Mouse (Mus musculus): Measurements from ENCODE around the gene Pdzk1ip1. TPM values are rescaled to one million over a fixed set of nuclear protein-coding genes. Genes with fewer than 3 reads are reported as not detected.

The Pdzk1ip1 gene
- polyA plus RNA-seq (2015; fragmentation: Nextera tagmentation; extraction: Ambion mirVana): 25.4 and 25.5 TPM in 2 replicates

GRCm38 (mm10) chr4:115088611-115089338 is at the start of gene Pdzk1ip1:
Gene Pdzk1ip1 (plus strand): TSS chr4:115088708.
- 44% methylated on average over 11 of the region's 11 CpGs for WGBS (ENCODE audit: insufficient replicate concordance)
- Histone ChIP-seq H3K4me2 (peak within 1 kb of the TSS; percentile 89), H3K9me3 (replicated peaks) (no peaks in the 10 kb centered on the region), H3K27ac (replicated peaks) (peak within 1 kb of the TSS; percentile 96), H3K9ac (peak within 1 kb of the TSS; percentile 43), H3K27me3 (0 out of 2 replicates have a peak, but pooled peaks cover 9% of the 10 kb centered on the region), H3K4me3 (replicated peaks) (peak within 1 kb of the TSS; percentile 47), H3K4me1 (replicated peaks) (peaks cover 86% of the 10 kb centered on the region), H3K36me3 (replicated peaks) (no peaks in the 10 kb centered on the region)
- peak; percentile 71 for ATAC-seq (ENCODE audit: insufficient read depth)

- Histone ChIP-seq H3K4me1 (replicated peaks) (peaks cover 40% of the 10 kb centered on the region), H3K4me3 (replicated peaks) (no peak overlapping the region), H3K36me3 (replicated peaks) (peaks cover 44% of the 10 kb centered on the region), H3K9me3 (replicated peaks) (no peaks in the 10 kb centered on the region), H3K4me2 (no peak overlapping the region), H3K27ac (replicated peaks) (no peak overlapping the region), H3K9ac (no peak overlapping the region), H3K27me3 (no peaks in the 10 kb centered on the region)
- WGBS (ENCODE audit: insufficient replicate concordance): 75% methylated on average over 3 of the region's 3 CpGs
- ATAC-seq (ENCODE audit: insufficient read depth): no peak
These were observed 42.9 kb upstream of the Pdzk1ip1 start for GRCm38 (mm10) chr4:115045621-115046020.

GRCm38 (mm10) chr4:115047750-115048149 is 40.8 kb upstream of the Pdzk1ip1 start:
- H3K27ac ChIP-seq (replicated peaks): peak overlapping the region; percentile 86
- H3K9me3 ChIP-seq (replicated peaks): no peaks in the 10 kb centered on the region
- peaks cover 23% of the 10 kb centered on the region for H3K36me3 ChIP-seq (replicated peaks)
- H3K9ac ChIP-seq: peak overlapping the region; percentile 59
- peaks cover 60% of the 10 kb centered on the region for H3K4me1 ChIP-seq (replicated peaks)
- peak; percentile 79 for ATAC-seq (ENCODE audit: insufficient read depth)
- 0 out of 2 replicates have a peak, but pooled peaks cover 10% of the 10 kb centered on the region for H3K27me3 ChIP-seq
- H3K4me3 ChIP-seq (replicated peaks): peak overlapping the region; percentile 45
- WGBS (ENCODE audit: insufficient replicate concordance): 2% methylated on average over 5 of the region's 5 CpGs
- peak overlapping the region; percentile 79 for H3K4me2 ChIP-seq

GRCm38 (mm10) chr4:115048190-115048589 is 40.3 kb upstream of the Pdzk1ip1 start:
- peaks cover 65% of the 10 kb centered on the region for H3K4me1 ChIP-seq (replicated peaks)

GRCm38 (mm10) chr4:115051245-115051644 is 37.3 kb upstream of the Pdzk1ip1 start:
- H3K9ac ChIP-seq: no peak overlapping the region
- peak overlapping the region; percentile 76; the same call in 1 of the 2 replicates for H3K27ac ChIP-seq (replicated peaks)
- no peak for ATAC-seq (ENCODE audit: insufficient read depth)
- no peak overlapping the region for H3K4me3 ChIP-seq (replicated peaks)
- peaks cover 23% of the 10 kb centered on the region; the same call in 1 of the 2 replicates for H3K27me3 ChIP-seq
- no peak overlapping the region for H3K4me2 ChIP-seq
- no peaks in the 10 kb centered on the region for H3K36me3 ChIP-seq (replicated peaks)
- WGBS (ENCODE audit: insufficient replicate concordance): 82% methylated on average over 5 of the region's 5 CpGs
- H3K9me3 ChIP-seq (replicated peaks): no peaks in the 10 kb centered on the region
- peaks cover 92% of the 10 kb centered on the region for H3K4me1 ChIP-seq (replicated peaks)

More at GRCm38 (mm10) chr4:115048190-115048589, 40.3 kb upstream of the Pdzk1ip1 start:
- Histone ChIP-seq H3K9ac (peak overlapping the region; percentile 59), H3K27ac (replicated peaks) (peak overlapping the region; percentile 86), H3K27me3 (0 out of 2 replicates have a peak, but pooled peaks cover 13% of the 10 kb centered on the region), H3K36me3 (replicated peaks) (peaks cover 20% of the 10 kb centered on the region), H3K4me3 (replicated peaks) (peak overlapping the region; percentile 45), H3K4me2 (peak overlapping the region; percentile 79), H3K9me3 (replicated peaks) (no peaks in the 10 kb centered on the region)
- WGBS (ENCODE audit: insufficient replicate concordance): 12% methylated on average over 8 of the region's 8 CpGs
- ATAC-seq (ENCODE audit: insufficient read depth): peak; percentile 89

GRCm38 (mm10) chr4:115052343-115053005 is 36.0 kb upstream of the Pdzk1ip1 start:
- H3K27me3 ChIP-seq: peaks cover 31% of the 10 kb centered on the region; the same call in 1 of the 2 replicates
- peak overlapping the region; percentile 47 for H3K4me3 ChIP-seq (replicated peaks)
- no peak for ATAC-seq (ENCODE audit: insufficient read depth)
- H3K4me2 ChIP-seq: peak overlapping the region; percentile 78
- no peaks in the 10 kb centered on the region for H3K36me3 ChIP-seq (replicated peaks)
- peak overlapping the region; percentile 67 for H3K9ac ChIP-seq
- WGBS (ENCODE audit: insufficient replicate concordance): 5% methylated on average over 36 of the region's 36 CpGs
- H3K4me1 ChIP-seq (replicated peaks): peaks cover 89% of the 10 kb centered on the region
- no peaks in the 10 kb centered on the region for H3K9me3 ChIP-seq (replicated peaks)
- peak overlapping the region; percentile 76 for H3K27ac ChIP-seq (replicated peaks)

GRCm38 (mm10) chr4:115055044-115055443 is 33.5 kb upstream of the Pdzk1ip1 start:
- Histone ChIP-seq H3K27me3 (peaks cover 49% of the 10 kb centered on the region), H3K9me3 (replicated peaks) (no peaks in the 10 kb centered on the region), H3K9ac (peak overlapping the region; percentile 48), H3K4me3 (replicated peaks) (no peak overlapping the region), H3K36me3 (replicated peaks) (no peaks in the 10 kb centered on the region), H3K27ac (replicated peaks) (peak overlapping the region; percentile 99), H3K4me1 (replicated peaks) (peaks cover 63% of the 10 kb centered on the region), H3K4me2 (peak overlapping the region; percentile 96)
- WGBS (ENCODE audit: insufficient replicate concordance): 24% methylated on average over 2 of the region's 2 CpGs
- no peak for ATAC-seq (ENCODE audit: insufficient read depth)

GRCm38 (mm10) chr4:115055691-115056090 is 32.8 kb upstream of the Pdzk1ip1 start:
- no peak for ATAC-seq (ENCODE audit: insufficient read depth)
- Histone ChIP-seq H3K27ac (replicated peaks) (peak overlapping the region; percentile 99), H3K9ac (peak overlapping the region; percentile 96), H3K36me3 (replicated peaks) (0 out of 2 replicates have a peak, but pooled peaks cover 1% of the 10 kb centered on the region), H3K9me3 (replicated peaks) (no peaks in the 10 kb centered on the region), H3K4me1 (replicated peaks) (peaks cover 58% of the 10 kb centered on the region), H3K4me3 (replicated peaks) (peak overlapping the region; percentile 79), H3K4me2 (peak overlapping the region; percentile 96), H3K27me3 (peaks cover 55% of the 10 kb centered on the region)
- WGBS (ENCODE audit: insufficient replicate concordance): 43% methylated on average over 3 of the region's 3 CpGs

- Histone ChIP-seq H3K27me3 (peaks cover 60% of the 10 kb centered on the region), H3K4me1 (replicated peaks) (peaks cover 51% of the 10 kb centered on the region), H3K36me3 (replicated peaks) (peaks cover 5% of the 10 kb centered on the region; the same call in 1 of the 2 replicates), H3K9ac (peak within 1 kb of the TSS; percentile 96), H3K4me2 (peak within 1 kb of the TSS; percentile 96), H3K4me3 (replicated peaks) (peak within 1 kb of the TSS; percentile 79), H3K27ac (replicated peaks) (peak within 1 kb of the TSS; percentile 99), H3K9me3 (replicated peaks) (no peaks in the 10 kb centered on the region)
- WGBS (ENCODE audit: insufficient replicate concordance): under 1% methylated on average over 60 of the region's 60 CpGs
- ATAC-seq (ENCODE audit: insufficient read depth): peak; percentile 84
These were observed 32.1 kb upstream of the Pdzk1ip1 start, which contains the start of gene Tal1 for GRCm38 (mm10) chr4:115056371-115056920. Gene Tal1 (plus strand): TSS chr4:115056426.

- Histone ChIP-seq H3K27me3 (peaks cover 61% of the 10 kb centered on the region), H3K36me3 (replicated peaks) (peaks cover 10% of the 10 kb centered on the region; the same call in 1 of the 2 replicates), H3K27ac (replicated peaks) (peak overlapping the region; percentile 99), H3K9me3 (replicated peaks) (no peaks in the 10 kb centered on the region), H3K9ac (peak overlapping the region; percentile 96), H3K4me3 (replicated peaks) (peak overlapping the region; percentile 79), H3K4me2 (peak overlapping the region; percentile 96), H3K4me1 (replicated peaks) (peaks cover 49% of the 10 kb centered on the region)
- peak; percentile 38 for ATAC-seq (ENCODE audit: insufficient read depth)
- WGBS (ENCODE audit: insufficient replicate concordance): 1% methylated on average over 48 of the region's 48 CpGs
These were observed 31.4 kb upstream of the Pdzk1ip1 start for GRCm38 (mm10) chr4:115056921-115057673.

All from liver, embryonic 15.5 days (tissue).